Mouse (Mus musculus) thymus, adult 2 months (tissue): Measurements from ENCODE around the gene Vsig10. TPM values are rescaled to one million over a fixed set of nuclear protein-coding genes. Genes with fewer than 3 reads are reported as not detected.
A peak's percentile ranks its signal among the peaks of the same experiment; 100 is the strongest.

Experiments
- DNase-seq: peaks from one replicate; pipeline ENCODE4 v3.0.0; 2021
- H3K27ac ChIP-seq: fragments of 200-500 bp; 2 replicates; pipeline ENCODE4 v1.5.1; 2012; ENCODE audit warnings: low read length, control low read depth; ENCODE audit not compliant: control insufficient read depth, insufficient read depth
- H3K27me3 ChIP-seq: fragments of 200-500 bp; 2 replicates; pipeline ENCODE4 v1.6.1; 2012; ENCODE audit warnings: mild to moderate bottlenecking, low read length, moderate library complexity, mixed read lengths; ENCODE audit not compliant: control insufficient read depth, insufficient read depth
- H3K36me3 ChIP-seq: fragments of 200-500 bp; 2 replicates; pipeline ENCODE4 v1.6.1; 2012; ENCODE audit warnings: mild to moderate bottlenecking, low read length, moderate library complexity; ENCODE audit not compliant: control insufficient read depth, insufficient read depth
- H3K4me1 ChIP-seq: fragments of 200-500 bp; replicated peaks from 2 replicates; pipeline ENCODE4 v1.6.1; 2012; ENCODE audit warnings: low read length; ENCODE audit not compliant: control insufficient read depth, insufficient read depth
- H3K4me3 ChIP-seq: fragments of 200-500 bp; 2 replicates; pipeline ENCODE4 v1.5.1; 2012; ENCODE audit warnings: mild to moderate bottlenecking, low read length, control low read depth, moderate library complexity; ENCODE audit not compliant: control insufficient read depth, insufficient read depth
- CTCF ChIP-seq: fragments of 200-500 bp; IDR thresholded peaks from 2 replicates; pipeline ENCODE4 v1.5.1; 2012; ENCODE audit warnings: mild to moderate bottlenecking, control low read depth, low read length, moderate library complexity, borderline replicate concordance; ENCODE audit not compliant: control insufficient read depth, poor library complexity, insufficient read depth; ENCODE audit errors: extremely low read depth
- POLR2A ChIP-seq: fragments of 200-500 bp; IDR thresholded peaks from 2 replicates; pipeline ENCODE4 v1.6.1; 2012; ENCODE audit warnings: mild to moderate bottlenecking, low read length, control low read depth, moderate library complexity; ENCODE audit not compliant: control insufficient read depth, poor library complexity, insufficient read depth; ENCODE audit errors: extremely low read depth
- WGBS: fragments of 180-500 bp; shearing (Covaris S2); methylation state at CpG from one replicate; pipeline ENCODE4 v1.1.7; 2018; 5-methylcytosine and 5-hydroxymethylcytosine counted together
- polyA plus RNA-seq: library from polyadenylated mRNA; depleted of rRNA; stranded (reverse); fragments of >200 nt; gene quantifications from 2 replicates; pipeline ENCODE4 v1.2.3, GENCODE M21; 2012

The Vsig10 gene
- polyA plus RNA-seq, 1 experiment: 11.5 TPM

DNA sequence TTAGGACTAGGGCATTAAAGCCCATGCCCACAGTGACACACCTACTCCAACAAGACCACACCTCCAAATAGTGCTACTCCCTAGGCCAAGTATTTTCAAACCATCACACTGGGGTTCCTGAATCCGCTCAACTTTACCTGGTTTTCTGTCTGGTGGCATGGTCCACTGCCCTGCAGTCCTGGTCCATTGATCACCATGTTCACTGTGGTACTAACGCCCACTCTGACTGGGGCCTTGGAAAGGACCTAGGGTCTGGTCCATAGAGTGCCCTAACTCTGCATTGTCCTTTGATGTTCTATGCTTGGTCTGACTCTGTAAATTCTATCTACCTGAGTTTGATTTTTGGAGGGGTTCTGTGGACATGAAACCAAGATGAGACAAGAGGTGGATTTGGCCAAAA, 29.0 kb downstream of the Vsig10 start:
- no peak for DNase-seq
- TF ChIP-seq CTCF (no peak), POLR2A (no peak)
- Histone ChIP-seq H3K4me3 (no peak overlapping the region), H3K36me3 (no peaks in the 10 kb centered on the region), H3K27me3 (no peaks in the 10 kb centered on the region), H3K4me1 (no peaks in the 10 kb centered on the region), H3K27ac (no peak overlapping the region)
- 95% methylated on average over 2 of the region's 2 CpGs for WGBS

DNA sequence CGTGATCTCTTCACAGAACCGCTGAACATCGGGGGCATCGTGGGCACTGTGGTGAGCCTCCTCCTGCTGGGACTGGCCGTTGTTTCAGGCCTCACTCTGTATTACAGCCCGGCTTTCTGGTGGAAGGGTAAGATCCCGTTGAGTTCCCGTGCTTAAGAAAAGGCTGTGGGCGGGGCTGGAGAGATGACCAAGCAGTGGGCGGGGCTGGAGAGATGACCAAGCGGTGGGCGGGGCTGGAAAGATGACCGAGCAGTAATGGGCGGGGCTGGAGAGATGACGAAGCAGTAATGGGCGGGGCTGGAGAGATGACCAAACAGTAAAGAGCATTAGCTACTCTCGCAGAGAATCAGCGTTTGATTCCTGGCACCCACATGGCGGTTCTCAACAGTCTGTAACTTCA, 29.4 kb downstream of the Vsig10 start:
- Histone ChIP-seq H3K27me3 (no peaks in the 10 kb centered on the region), H3K27ac (no peak overlapping the region), H3K4me3 (no peak overlapping the region), H3K4me1 (no peaks in the 10 kb centered on the region), H3K36me3 (no peaks in the 10 kb centered on the region)
- TF ChIP-seq POLR2A: no peak
- TF ChIP-seq CTCF: no peak
- DNase-seq: no peak
- 90% methylated on average over 19 of the region's 19 CpGs for WGBS

DNA sequence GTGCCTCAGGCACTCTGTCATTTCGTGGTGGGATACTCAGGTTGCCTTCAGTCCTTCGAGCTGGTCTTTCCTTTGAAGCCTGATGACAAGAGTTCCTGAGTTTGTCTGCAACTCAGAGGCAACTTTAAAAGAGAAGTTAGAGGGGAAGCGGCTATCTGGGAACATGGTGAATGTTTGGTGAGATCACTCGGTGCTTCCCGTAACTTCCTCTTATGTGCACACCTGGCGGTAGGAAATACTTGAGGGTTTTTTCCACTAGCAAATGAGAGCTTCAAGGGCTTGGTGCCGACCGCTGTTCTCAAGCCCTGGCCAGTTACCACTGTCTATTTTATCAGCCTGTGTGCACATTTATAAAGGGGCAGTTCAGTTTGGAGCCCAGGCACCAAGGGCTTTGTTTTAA, 35.2 kb downstream of the Vsig10 start:
- Histone ChIP-seq H3K4me1 (peaks cover 20% of the 10 kb centered on the region), H3K4me3 (no peak overlapping the region), H3K27ac (no peak overlapping the region), H3K36me3 (no peaks in the 10 kb centered on the region), H3K27me3 (no peaks in the 10 kb centered on the region)
- no peak for TF ChIP-seq POLR2A
- no peak for TF ChIP-seq CTCF
- DNase-seq: no peak
- 8% methylated on average over 8 of the region's 8 CpGs for WGBS

DNA sequence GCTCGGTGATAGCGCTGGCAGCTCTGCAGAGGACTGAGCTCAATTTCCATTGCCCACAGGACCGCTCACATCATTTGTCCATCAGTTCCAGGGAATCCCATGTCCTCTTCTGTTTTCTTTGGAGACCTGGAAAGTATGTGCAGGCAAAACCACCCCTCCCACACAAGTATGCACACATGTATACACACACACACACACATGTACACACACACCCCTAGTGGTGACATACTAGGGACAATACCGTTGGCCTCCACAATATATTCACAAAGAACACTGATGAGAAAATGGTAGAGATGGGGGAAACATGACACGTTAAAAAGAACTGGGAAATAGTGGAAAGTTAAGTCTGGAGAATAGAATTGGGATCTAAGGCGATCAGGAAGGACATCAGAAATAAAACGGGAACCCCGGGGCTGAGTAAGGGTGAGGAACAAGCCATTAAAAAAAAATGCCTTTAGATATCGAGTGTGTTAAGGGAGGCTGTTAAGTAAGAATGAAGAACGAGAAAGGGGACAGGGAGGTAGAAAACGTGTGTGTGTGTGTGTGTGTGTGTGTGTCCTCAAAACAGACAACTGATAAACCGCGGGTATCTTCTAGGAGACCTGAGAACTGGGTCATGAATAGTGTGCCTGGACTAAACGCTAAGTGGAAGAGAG, 36.9 kb downstream of the Vsig10 start:
- 54% methylated on average over 14 of the region's 14 CpGs for WGBS
- no peak overlapping the region for H3K4me3 ChIP-seq
- DNase-seq: no peak
- no peaks in the 10 kb centered on the region for H3K36me3 ChIP-seq
- H3K27ac ChIP-seq: no peak overlapping the region
- peaks cover 31% of the 10 kb centered on the region for H3K4me1 ChIP-seq
- TF ChIP-seq POLR2A (no peak), CTCF (no peak)
- no peaks in the 10 kb centered on the region for H3K27me3 ChIP-seq

DNA sequence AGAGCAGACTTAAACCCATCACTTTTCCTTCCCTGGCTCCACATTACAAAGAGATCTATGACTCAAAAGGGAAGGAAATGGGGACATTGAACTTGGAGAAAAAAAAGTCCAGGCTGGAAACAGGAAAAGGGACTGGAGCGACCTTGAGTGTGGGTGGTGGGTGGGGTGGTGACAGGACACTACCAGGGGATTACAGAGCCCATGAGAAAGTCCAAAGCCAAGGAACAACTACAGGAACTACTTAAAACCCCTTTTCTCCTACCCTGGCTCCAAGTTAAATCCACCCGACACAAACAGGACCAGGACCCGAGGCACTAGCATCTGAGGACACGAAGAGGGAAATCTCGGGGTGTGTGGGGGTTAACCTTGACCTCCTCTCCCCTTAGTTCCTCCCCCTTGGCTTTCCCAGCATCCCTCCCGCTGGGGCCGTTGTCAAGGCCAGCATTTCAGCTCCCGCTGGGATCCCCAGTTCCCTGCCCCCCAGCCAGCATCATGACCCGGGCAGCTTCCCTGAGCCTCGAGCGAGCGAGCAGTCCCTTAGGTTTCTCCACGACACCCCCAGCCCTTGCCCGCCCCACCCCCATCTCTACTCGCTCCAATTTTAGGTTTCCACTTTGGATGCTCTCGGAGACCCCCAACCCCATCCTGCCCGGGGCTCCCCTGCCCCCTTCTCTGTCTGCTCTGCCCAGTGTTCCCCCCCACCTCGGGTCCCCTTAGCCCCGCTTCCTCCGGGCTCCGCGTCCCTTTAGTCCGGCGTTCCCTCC, 37.7 kb downstream of the Vsig10 start:
- DNase-seq: peak; percentile 27
- WGBS: 2% methylated on average over 24 of the region's 24 CpGs
- Histone ChIP-seq H3K27ac (no peak overlapping the region), H3K4me3 (peak overlapping the region; percentile 30), H3K4me1 (peaks cover 36% of the 10 kb centered on the region), H3K36me3 (no peaks in the 10 kb centered on the region), H3K27me3 (no peaks in the 10 kb centered on the region)
- TF ChIP-seq CTCF (no peak), POLR2A (no peak)

DNA sequence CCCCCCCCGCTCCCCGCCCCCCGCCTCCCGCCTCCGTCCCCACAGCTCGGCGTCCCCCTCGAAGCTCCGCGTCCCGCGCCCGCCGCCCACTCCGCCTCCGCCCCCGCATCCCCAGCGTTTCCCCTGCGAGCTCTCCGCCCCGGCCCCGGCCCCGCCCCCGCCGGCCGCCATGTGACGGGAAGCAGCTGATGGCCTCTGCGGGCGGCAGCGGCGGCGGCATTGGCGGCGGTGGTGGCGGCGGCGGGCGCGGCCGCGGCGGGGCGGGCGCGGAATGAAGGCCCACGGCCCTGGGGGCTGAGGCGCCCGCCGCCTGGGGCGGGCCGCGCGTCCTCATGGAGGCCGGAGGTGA, 38.2 kb downstream of the Vsig10 start, which contains the start of gene Wsb2:
Gene Wsb2, plus strand, starts transcription at position 176 of the 349 bp plus-strand sequence.
- Histone ChIP-seq H3K27ac (peak within 1 kb of the TSS; percentile 62), H3K36me3 (no peaks in the 10 kb centered on the region), H3K4me3 (peak within 1 kb of the TSS; percentile 99), H3K27me3 (no peaks in the 10 kb centered on the region), H3K4me1 (peaks cover 38% of the 10 kb centered on the region)
- WGBS: under 1% methylated on average over 39 of the region's 54 CpGs
- 0 out of 2 replicates have a peak, but pooled peaks have one; percentile 38 for TF ChIP-seq POLR2A
- no peak for TF ChIP-seq CTCF
- DNase-seq: peak; percentile 88
